Mouse (Mus musculus): ENCODE results near the gene Axl. TPM values are rescaled to one million over a fixed set of nuclear protein-coding genes. Genes with fewer than 3 reads are reported as not detected.
"Not testable (repeated sequence)": the region's sequence is repeated elsewhere in the genome, so short reads cannot be mapped to it uniquely, and the experiment has no call there.

Gene Axl
- polyA plus RNA-seq, 1 experiment from 2014 or later: 27.6 TPM

GRCm38 (mm10) chr7:25812195-25812594 lies 23.7 kb upstream of the Axl start:
- Histone ChIP-seq H3K4me3 (replicated peaks) (no peak overlapping the region), H3K27me3 (replicated peaks) (peaks cover 17% of the 10 kb centered on the region), H3K27ac (replicated peaks) (no peak overlapping the region), H3K4me1 (peaks cover 14% of the 10 kb centered on the region), H3K4me2 (no peak overlapping the region), H3K36me3 (no peaks in the 10 kb centered on the region), H3K9ac (replicated peaks) (no peak overlapping the region), H3K9me3 (replicated peaks) (no peaks in the 10 kb centered on the region)
- ATAC-seq (ENCODE audit: low FRiP score): no peak
- WGBS: 76% methylated on average over 1 of the region's 1 CpGs

- no peak for ATAC-seq (ENCODE audit: low FRiP score)
- no peak overlapping the region for H3K4me2 ChIP-seq
- no peak overlapping the region for H3K9ac ChIP-seq (replicated peaks)
- H3K27me3 ChIP-seq (replicated peaks): peaks cover 17% of the 10 kb centered on the region
- H3K4me3 ChIP-seq (replicated peaks): no peak overlapping the region
- H3K27ac ChIP-seq (replicated peaks): no peak overlapping the region
- no peaks in the 10 kb centered on the region for H3K36me3 ChIP-seq
- H3K4me1 ChIP-seq: peaks cover 13% of the 10 kb centered on the region
- no peaks in the 10 kb centered on the region for H3K9me3 ChIP-seq (replicated peaks)
- 71% methylated on average over 2 of the region's 2 CpGs for WGBS
Measured at GRCm38 (mm10) chr7:25811716-25812115, 23.2 kb upstream of the Axl start.

GRCm38 (mm10) chr7:25805631-25806343 lies 17.3 kb upstream of the Axl start:
- WGBS: 14% methylated on average over 21 of the region's 21 CpGs
- H3K4me3 ChIP-seq (replicated peaks): peak overlapping the region; percentile 27
- ATAC-seq (ENCODE audit: low FRiP score): peak; percentile 75
- H3K36me3 ChIP-seq: no peaks in the 10 kb centered on the region
- no peaks in the 10 kb centered on the region for H3K9me3 ChIP-seq (replicated peaks)
- H3K4me2 ChIP-seq: peak overlapping the region; percentile 53
- peak overlapping the region; percentile 34 for H3K9ac ChIP-seq (replicated peaks)
- H3K4me1 ChIP-seq: peaks cover 8% of the 10 kb centered on the region
- no peaks in the 10 kb centered on the region for H3K27me3 ChIP-seq (replicated peaks)
- no peak overlapping the region for H3K27ac ChIP-seq (replicated peaks)

GRCm38 (mm10) chr7:25804792-25805191 lies 16.3 kb upstream of the Axl start:
- Histone ChIP-seq H3K9ac (replicated peaks) (no peak overlapping the region), H3K9me3 (replicated peaks) (no peaks in the 10 kb centered on the region)

GRCm38 (mm10) chr7:25803460-25803859 lies 15.0 kb upstream of the Axl start:
- H3K36me3 ChIP-seq: no peaks in the 10 kb centered on the region
- H3K9me3 ChIP-seq (replicated peaks): no peaks in the 10 kb centered on the region
- H3K9ac ChIP-seq (replicated peaks): no peak overlapping the region
- no peak overlapping the region for H3K4me2 ChIP-seq
- H3K27me3 ChIP-seq (replicated peaks): no peaks in the 10 kb centered on the region
- no peak overlapping the region for H3K27ac ChIP-seq (replicated peaks)
- ATAC-seq (ENCODE audit: low FRiP score): no peak
- H3K4me3 ChIP-seq (replicated peaks): no peak overlapping the region
- peaks cover 8% of the 10 kb centered on the region for H3K4me1 ChIP-seq
- 84% methylated on average over 13 of the region's 13 CpGs for WGBS

More at GRCm38 (mm10) chr7:25804792-25805191, 16.3 kb upstream of the Axl start:
- no peak overlapping the region for H3K4me3 ChIP-seq (replicated peaks)
- WGBS: 85% methylated on average over 4 of the region's 4 CpGs
- H3K27me3 ChIP-seq (replicated peaks): no peaks in the 10 kb centered on the region
- no peaks in the 10 kb centered on the region for H3K36me3 ChIP-seq
- ATAC-seq (ENCODE audit: low FRiP score): no peak
- peaks cover 8% of the 10 kb centered on the region for H3K4me1 ChIP-seq
- H3K4me2 ChIP-seq: no peak overlapping the region
- no peak overlapping the region for H3K27ac ChIP-seq (replicated peaks)

GRCm38 (mm10) chr7:25802241-25803125 lies 14.0 kb upstream of the Axl start:
- no peak overlapping the region for H3K9ac ChIP-seq (replicated peaks)
- H3K27me3 ChIP-seq (replicated peaks): no peaks in the 10 kb centered on the region
- H3K36me3 ChIP-seq: no peaks in the 10 kb centered on the region
- peak overlapping the region; percentile 22 for H3K4me2 ChIP-seq
- H3K27ac ChIP-seq (replicated peaks): no peak overlapping the region
- WGBS: 39% methylated on average over 24 of the region's 24 CpGs
- ATAC-seq (ENCODE audit: low FRiP score): no peak
- H3K9me3 ChIP-seq (replicated peaks): no peaks in the 10 kb centered on the region
- H3K4me3 ChIP-seq (replicated peaks): no peak overlapping the region
- peaks cover 8% of the 10 kb centered on the region for H3K4me1 ChIP-seq

GRCm38 (mm10) chr7:25801031-25801430 lies 12.5 kb upstream of the Axl start:
- peaks cover 8% of the 10 kb centered on the region for H3K4me1 ChIP-seq
- no peak overlapping the region for H3K9ac ChIP-seq (replicated peaks)
- no peaks in the 10 kb centered on the region for H3K27me3 ChIP-seq (replicated peaks)
- H3K9me3 ChIP-seq (replicated peaks): no peaks in the 10 kb centered on the region
- no peak overlapping the region for H3K4me2 ChIP-seq
- H3K4me3 ChIP-seq (replicated peaks): no peak overlapping the region
- WGBS: 94% methylated on average over 6 of the region's 6 CpGs
- H3K27ac ChIP-seq (replicated peaks): no peak overlapping the region
- ATAC-seq (ENCODE audit: low FRiP score): no peak
- no peaks in the 10 kb centered on the region for H3K36me3 ChIP-seq

- no peaks in the 10 kb centered on the region for H3K27me3 ChIP-seq (replicated peaks)
- peaks cover 3% of the 10 kb centered on the region; the same call in 1 of the 2 replicates for H3K4me1 ChIP-seq
- WGBS: 86% methylated on average over 1 of the region's 1 CpGs
- H3K9ac ChIP-seq (replicated peaks): no peak overlapping the region
- no peak for ATAC-seq (ENCODE audit: low FRiP score)
- H3K9me3 ChIP-seq (replicated peaks): no peaks in the 10 kb centered on the region
- no peak overlapping the region for H3K4me2 ChIP-seq
- H3K4me3 ChIP-seq (replicated peaks): no peak overlapping the region
- no peak overlapping the region for H3K27ac ChIP-seq (replicated peaks)
- no peaks in the 10 kb centered on the region for H3K36me3 ChIP-seq
Measured at GRCm38 (mm10) chr7:25799369-25799768, 10.9 kb upstream of the Axl start.

GRCm38 (mm10) chr7:25798540-25798939 lies 10.0 kb upstream of the Axl start:
- WGBS: 89% methylated on average over 2 of the region's 2 CpGs
- ATAC-seq (ENCODE audit: low FRiP score): no peak
- Histone ChIP-seq H3K9me3 (replicated peaks) (no peaks in the 10 kb centered on the region), H3K27ac (replicated peaks) (no peak overlapping the region), H3K4me1 (peaks cover 3% of the 10 kb centered on the region; the same call in 1 of the 2 replicates), H3K4me2 (no peak overlapping the region), H3K4me3 (replicated peaks) (no peak overlapping the region), H3K27me3 (replicated peaks) (no peaks in the 10 kb centered on the region), H3K9ac (replicated peaks) (no peak overlapping the region), H3K36me3 (no peaks in the 10 kb centered on the region)

GRCm38 (mm10) chr7:25794775-25795174 lies 6.3 kb upstream of the Axl start:
- no peak overlapping the region for H3K9ac ChIP-seq (replicated peaks)
- WGBS: 83% methylated on average over 8 of the region's 8 CpGs
- H3K27me3 ChIP-seq (replicated peaks): no peaks in the 10 kb centered on the region
- no peaks in the 10 kb centered on the region for H3K9me3 ChIP-seq (replicated peaks)
- H3K4me2 ChIP-seq: no peak overlapping the region
- no peak for ATAC-seq (ENCODE audit: low FRiP score)
- no peaks in the 10 kb centered on the region for H3K36me3 ChIP-seq
- H3K4me3 ChIP-seq (replicated peaks): no peak overlapping the region
- H3K27ac ChIP-seq (replicated peaks): no peak overlapping the region
- no peaks in the 10 kb centered on the region for H3K4me1 ChIP-seq

- no peaks in the 10 kb centered on the region for H3K9me3 ChIP-seq (replicated peaks)
- no peaks in the 10 kb centered on the region for H3K36me3 ChIP-seq
- no peak overlapping the region for H3K9ac ChIP-seq (replicated peaks)
- H3K4me2 ChIP-seq: no peak overlapping the region
- H3K4me1 ChIP-seq: peaks cover 2% of the 10 kb centered on the region; the same call in 1 of the 2 replicates
- no peak for ATAC-seq (ENCODE audit: low FRiP score)
- 60% methylated on average over 3 of the region's 3 CpGs for WGBS
- H3K27me3 ChIP-seq (replicated peaks): no peaks in the 10 kb centered on the region
- no peak overlapping the region for H3K4me3 ChIP-seq (replicated peaks)
- H3K27ac ChIP-seq (replicated peaks): no peak overlapping the region
Measured at GRCm38 (mm10) chr7:25793679-25794078, 5.2 kb upstream of the Axl start.

GRCm38 (mm10) chr7:25792966-25793365 lies 4.5 kb upstream of the Axl start:
- H3K27me3 ChIP-seq (replicated peaks); H3K27ac ChIP-seq (replicated peaks); H3K4me2 ChIP-seq; ATAC-seq (ENCODE audit: low FRiP score); H3K4me1 ChIP-seq; H3K36me3 ChIP-seq; H3K4me3 ChIP-seq (replicated peaks); H3K9me3 ChIP-seq (replicated peaks); H3K9ac ChIP-seq (replicated peaks): not testable (repeated sequence)
- 71% methylated on average over 9 of the region's 9 CpGs for WGBS

Measured in neural tube, embryonic 15.5 days (tissue).